Mouse (Mus musculus) adrenal gland, adult (tissue): ENCODE results near the gene Ano2.
A peak's percentile ranks its signal among the peaks of the same experiment; 100 is the strongest.

ENCODE experiments used
- DNase-seq, 2 experiments: peaks; one replicate each; pipeline ENCODE4 v3.0.0; 2022 to 2023; ENCODE audit warnings: low spot score in 1 of 2; ENCODE audit not compliant: inconsistent age in 2 of 2

The Ano2 gene

GRCm38 (mm10) chr6:125879306-125879705, 189.1 kb downstream of the Ano2 start:
- DNase-seq, result no peak

- no peak for DNase-seq
Measured at GRCm38 (mm10) chr6:125888596-125888995, 198.4 kb downstream of the Ano2 start.

- DNase-seq, result no peak
Measured at GRCm38 (mm10) chr6:125894340-125894739, 204.1 kb downstream of the Ano2 start.

GRCm38 (mm10) chr6:125914446-125914845, 224.2 kb downstream of the Ano2 start:
- no peak for DNase-seq

- DNase-seq, result no peak
Measured at GRCm38 (mm10) chr6:125922746-125923145, 232.5 kb downstream of the Ano2 start.

- DNase-seq, result no peak
Measured at GRCm38 (mm10) chr6:125924979-125925378, 234.8 kb downstream of the Ano2 start.

GRCm38 (mm10) chr6:125925861-125926260, 235.6 kb downstream of the Ano2 start:
- no peak for DNase-seq

- no peak for DNase-seq
Measured at GRCm38 (mm10) chr6:125931926-125932325, 241.7 kb downstream of the Ano2 start.

- peak; percentile 6 to 39 for DNase-seq
Measured at GRCm38 (mm10) chr6:125954965-125955364, 264.7 kb downstream of the Ano2 start.

- DNase-seq, result no peak
Measured at GRCm38 (mm10) chr6:125973551-125973950, 283.3 kb downstream of the Ano2 start.

- no peak for DNase-seq
Measured at GRCm38 (mm10) chr6:125975788-125976465, 285.7 kb downstream of the Ano2 start.

- DNase-seq, result no peak
Measured at GRCm38 (mm10) chr6:125979601-125980000, 289.4 kb downstream of the Ano2 start.

GRCm38 (mm10) chr6:125984050-125984449, 293.8 kb downstream of the Ano2 start:
- DNase-seq, result no peak

GRCm38 (mm10) chr6:125992731-125993130, 302.5 kb downstream of the Ano2 start:
- peak; percentile 38 to 52 for DNase-seq

- DNase-seq, result no peak
Measured at GRCm38 (mm10) chr6:126001797-126002196, 311.6 kb downstream of the Ano2 start.

- peak in 1 of 2 experiments; percentile 6 for DNase-seq
Measured at GRCm38 (mm10) chr6:126003002-126003742, 313.0 kb downstream of the Ano2 start.

GRCm38 (mm10) chr6:126006647-126007046, 316.4 kb downstream of the Ano2 start:
- DNase-seq, result no peak

GRCm38 (mm10) chr6:126009083-126009482, 318.9 kb downstream of the Ano2 start:
- DNase-seq, result no peak

- DNase-seq, result no peak
Measured at GRCm38 (mm10) chr6:126016991-126017390, 326.8 kb downstream of the Ano2 start.

- no peak for DNase-seq
Measured at GRCm38 (mm10) chr6:126018411-126018810, 328.2 kb downstream of the Ano2 start.

GRCm38 (mm10) chr6:126033693-126034402, 343.6 kb downstream of the Ano2 start:
- DNase-seq, result peak in 1 of 2 experiments; percentile 72

- DNase-seq, result no peak
Measured at GRCm38 (mm10) chr6:126034403-126034724, 344.1 kb downstream of the Ano2 start.
